Mouse (Mus musculus): ENCODE measurements around the gene Sorcs2. TPM values are rescaled to one million over a fixed set of nuclear protein-coding genes. Genes with fewer than 3 reads are reported as not detected.

Sorcs2 gene
- total RNA-seq, 1 experiment from 2014 or later: 1.4 TPM

GRCm38 (mm10) chr5:36323526-36323925 is 74.4 kb downstream of the Sorcs2 start:
- no peak for ATAC-seq (replicated peaks; ENCODE audit: insufficient number of reproducible peaks, low FRiP score, low TSS enrichment, poor library complexity, severe bottlenecking)

- no peak for ATAC-seq (replicated peaks; ENCODE audit: insufficient number of reproducible peaks, low FRiP score, low TSS enrichment, poor library complexity, severe bottlenecking)
These were observed 76.4 kb downstream of the Sorcs2 start for GRCm38 (mm10) chr5:36321581-36321980.

GRCm38 (mm10) chr5:36320667-36321066 is 77.3 kb downstream of the Sorcs2 start:
- ATAC-seq (replicated peaks; ENCODE audit: insufficient number of reproducible peaks, low FRiP score, low TSS enrichment, poor library complexity, severe bottlenecking): no peak

- ATAC-seq (replicated peaks; ENCODE audit: insufficient number of reproducible peaks, low FRiP score, low TSS enrichment, poor library complexity, severe bottlenecking): no peak
These were observed 80.1 kb downstream of the Sorcs2 start for GRCm38 (mm10) chr5:36317641-36318368.

- no peak for ATAC-seq (replicated peaks; ENCODE audit: insufficient number of reproducible peaks, low FRiP score, low TSS enrichment, poor library complexity, severe bottlenecking)
These were observed 82.8 kb downstream of the Sorcs2 start for GRCm38 (mm10) chr5:36315106-36315505.

GRCm38 (mm10) chr5:36313353-36314079 is 84.4 kb downstream of the Sorcs2 start:
- no peak for ATAC-seq (replicated peaks; ENCODE audit: insufficient number of reproducible peaks, low FRiP score, low TSS enrichment, poor library complexity, severe bottlenecking)

GRCm38 (mm10) chr5:36312926-36313325 is 85.0 kb downstream of the Sorcs2 start:
- ATAC-seq (replicated peaks; ENCODE audit: insufficient number of reproducible peaks, low FRiP score, low TSS enrichment, poor library complexity, severe bottlenecking): no peak

- ATAC-seq (replicated peaks; ENCODE audit: insufficient number of reproducible peaks, low FRiP score, low TSS enrichment, poor library complexity, severe bottlenecking): no peak
These were observed 93.5 kb downstream of the Sorcs2 start for GRCm38 (mm10) chr5:36304299-36304980.

GRCm38 (mm10) chr5:36301166-36301565 is 96.8 kb downstream of the Sorcs2 start:
- ATAC-seq (replicated peaks; ENCODE audit: insufficient number of reproducible peaks, low FRiP score, low TSS enrichment, poor library complexity, severe bottlenecking): no peak

- ATAC-seq (replicated peaks; ENCODE audit: insufficient number of reproducible peaks, low FRiP score, low TSS enrichment, poor library complexity, severe bottlenecking): no peak
These were observed 99.9 kb downstream of the Sorcs2 start for GRCm38 (mm10) chr5:36298049-36298448.

GRCm38 (mm10) chr5:36297246-36297645 is 100.7 kb downstream of the Sorcs2 start:
- ATAC-seq (replicated peaks; ENCODE audit: insufficient number of reproducible peaks, low FRiP score, low TSS enrichment, poor library complexity, severe bottlenecking): no peak

GRCm38 (mm10) chr5:36293109-36293900 is 104.6 kb downstream of the Sorcs2 start:
- ATAC-seq (replicated peaks; ENCODE audit: insufficient number of reproducible peaks, low FRiP score, low TSS enrichment, poor library complexity, severe bottlenecking): no peak

- ATAC-seq (replicated peaks; ENCODE audit: insufficient number of reproducible peaks, low FRiP score, low TSS enrichment, poor library complexity, severe bottlenecking): no peak
These were observed 105.6 kb downstream of the Sorcs2 start for GRCm38 (mm10) chr5:36292321-36292720.

- ATAC-seq (replicated peaks; ENCODE audit: insufficient number of reproducible peaks, low FRiP score, low TSS enrichment, poor library complexity, severe bottlenecking): no peak
These were observed 106.7 kb downstream of the Sorcs2 start for GRCm38 (mm10) chr5:36291191-36291590.

- no peak for ATAC-seq (replicated peaks; ENCODE audit: insufficient number of reproducible peaks, low FRiP score, low TSS enrichment, poor library complexity, severe bottlenecking)
These were observed 112.5 kb downstream of the Sorcs2 start for GRCm38 (mm10) chr5:36285405-36285804.

GRCm38 (mm10) chr5:36279896-36280295 is 118.0 kb downstream of the Sorcs2 start:
- no peak for ATAC-seq (replicated peaks; ENCODE audit: insufficient number of reproducible peaks, low FRiP score, low TSS enrichment, poor library complexity, severe bottlenecking)

GRCm38 (mm10) chr5:36274684-36275394 is 123.1 kb downstream of the Sorcs2 start:
- no peak for ATAC-seq (replicated peaks; ENCODE audit: insufficient number of reproducible peaks, low FRiP score, low TSS enrichment, poor library complexity, severe bottlenecking)

- no peak for ATAC-seq (replicated peaks; ENCODE audit: insufficient number of reproducible peaks, low FRiP score, low TSS enrichment, poor library complexity, severe bottlenecking)
These were observed 130.7 kb downstream of the Sorcs2 start for GRCm38 (mm10) chr5:36267194-36267769.

All from monocyte, adult 5-6 weeks (primary cell).